Mouse (Mus musculus): ENCODE results near the gene Gm27027. TPM values are rescaled to one million over a fixed set of nuclear protein-coding genes. Genes with fewer than 3 reads are reported as not detected.

Gm27027 gene
- polyA plus RNA-seq, 1 experiment, result not detected

GRCm38 (mm10) chr2:94001411-94001810, 5.3 kb upstream of the Gm27027 start:
- H3K4me1 ChIP-seq (ENCODE audit: control insufficient read depth, insufficient read depth, insufficient read length), result no peaks in the 10 kb centered on the region
- no peaks in the 10 kb centered on the region for H3K27me3 ChIP-seq (ENCODE audit: control insufficient read depth, insufficient read depth, low read length)
- H3K4me3 ChIP-seq (ENCODE audit: extremely low read depth, insufficient read depth, insufficient read length), result no peak overlapping the region
- WGBS, result 93% methylated on average over 6 of the region's 6 CpGs
- TF ChIP-seq POLR2A (IDR thresholded peaks at IDR 0.05; ENCODE audit: low read depth, low read length) (no peak), CTCF (IDR thresholded peaks at IDR 0.05; ENCODE audit: extremely low read depth, insufficient read depth, insufficient read length, insufficient replicate concordance) (no peak)
- no peak for DNase-seq (ENCODE audit: low read depth in 1 of 2, low spot score in 2 of 2)
- no peak overlapping the region for H3K27ac ChIP-seq (ENCODE audit: insufficient read depth, low read length)
- H3K36me3 ChIP-seq (ENCODE audit: control insufficient read depth, insufficient read depth, low read length), result peaks cover 35% of the 10 kb centered on the region

GRCm38 (mm10) chr2:93992810-93993209, 3.3 kb downstream of the Gm27027 start:
- Histone ChIP-seq H3K4me1 (ENCODE audit: control insufficient read depth, insufficient read depth, insufficient read length) (no peaks in the 10 kb centered on the region), H3K4me3 (ENCODE audit: extremely low read depth, insufficient read depth, insufficient read length) (no peak overlapping the region), H3K27me3 (ENCODE audit: control insufficient read depth, insufficient read depth, low read length) (no peaks in the 10 kb centered on the region), H3K27ac (ENCODE audit: insufficient read depth, low read length) (no peak overlapping the region), H3K36me3 (ENCODE audit: control insufficient read depth, insufficient read depth, low read length) (peaks cover 48% of the 10 kb centered on the region)
- TF ChIP-seq POLR2A (IDR thresholded peaks at IDR 0.05; ENCODE audit: low read depth, low read length) (no peak), CTCF (IDR thresholded peaks at IDR 0.05; ENCODE audit: extremely low read depth, insufficient read depth, insufficient read length, insufficient replicate concordance) (no peak)
- WGBS, result 88% methylated on average over 3 of the region's 3 CpGs
- DNase-seq (ENCODE audit: low read depth in 1 of 2, low spot score in 2 of 2), result no peak

- Histone ChIP-seq H3K36me3 (ENCODE audit: control insufficient read depth, insufficient read depth, low read length) (peaks cover 45% of the 10 kb centered on the region), H3K4me1 (ENCODE audit: control insufficient read depth, insufficient read depth, insufficient read length) (no peaks in the 10 kb centered on the region), H3K27me3 (ENCODE audit: control insufficient read depth, insufficient read depth, low read length) (no peaks in the 10 kb centered on the region), H3K27ac (ENCODE audit: insufficient read depth, low read length) (no peak overlapping the region), H3K4me3 (ENCODE audit: extremely low read depth, insufficient read depth, insufficient read length) (no peak overlapping the region)
- WGBS, result 77% methylated on average over 5 of the region's 5 CpGs
- DNase-seq (ENCODE audit: low read depth in 1 of 2, low spot score in 2 of 2), result no peak
- TF ChIP-seq CTCF (IDR thresholded peaks at IDR 0.05; ENCODE audit: extremely low read depth, insufficient read depth, insufficient read length, insufficient replicate concordance), result no peak
- no peak for TF ChIP-seq POLR2A (IDR thresholded peaks at IDR 0.05; ENCODE audit: low read depth, low read length)
These were observed 3.9 kb downstream of the Gm27027 start for GRCm38 (mm10) chr2:93992259-93992658.

- no peak for DNase-seq (ENCODE audit: low read depth in 1 of 2, low spot score in 2 of 2)
- Histone ChIP-seq H3K4me1 (ENCODE audit: control insufficient read depth, insufficient read depth, insufficient read length) (no peaks in the 10 kb centered on the region), H3K4me3 (ENCODE audit: extremely low read depth, insufficient read depth, insufficient read length) (no peak overlapping the region), H3K27me3 (ENCODE audit: control insufficient read depth, insufficient read depth, low read length) (no peaks in the 10 kb centered on the region), H3K36me3 (ENCODE audit: control insufficient read depth, insufficient read depth, low read length) (peaks cover 45% of the 10 kb centered on the region), H3K27ac (ENCODE audit: insufficient read depth, low read length) (no peak overlapping the region)
- TF ChIP-seq CTCF (IDR thresholded peaks at IDR 0.05; ENCODE audit: extremely low read depth, insufficient read depth, insufficient read length, insufficient replicate concordance) (no peak), POLR2A (IDR thresholded peaks at IDR 0.05; ENCODE audit: low read depth, low read length) (no peak)
- 91% methylated on average over 3 of the region's 3 CpGs for WGBS
These were observed 4.8 kb downstream of the Gm27027 start for GRCm38 (mm10) chr2:93991336-93991735.

- no peak overlapping the region for H3K27ac ChIP-seq (ENCODE audit: insufficient read depth, low read length)
- no peak overlapping the region for H3K4me3 ChIP-seq (ENCODE audit: extremely low read depth, insufficient read depth, insufficient read length)
- DNase-seq (ENCODE audit: low read depth in 1 of 2, low spot score in 2 of 2), result no peak
- 76% methylated on average over 2 of the region's 2 CpGs for WGBS
- peaks cover 32% of the 10 kb centered on the region for H3K36me3 ChIP-seq (ENCODE audit: control insufficient read depth, insufficient read depth, low read length)
- TF ChIP-seq POLR2A (IDR thresholded peaks at IDR 0.05; ENCODE audit: low read depth, low read length) (no peak), CTCF (IDR thresholded peaks at IDR 0.05; ENCODE audit: extremely low read depth, insufficient read depth, insufficient read length, insufficient replicate concordance) (no peak)
- H3K27me3 ChIP-seq (ENCODE audit: control insufficient read depth, insufficient read depth, low read length), result no peaks in the 10 kb centered on the region
- no peaks in the 10 kb centered on the region for H3K4me1 ChIP-seq (ENCODE audit: control insufficient read depth, insufficient read depth, insufficient read length)
These were observed 7.7 kb downstream of the Gm27027 start for GRCm38 (mm10) chr2:93988440-93988839.

GRCm38 (mm10) chr2:93982457-93983235, 13.5 kb downstream of the Gm27027 start:
- H3K27ac ChIP-seq (ENCODE audit: insufficient read depth, low read length), result no peak overlapping the region
- 90% methylated on average over 4 of the region's 4 CpGs for WGBS

More at GRCm38 (mm10) chr2:93982457-93983235, 13.5 kb downstream of the Gm27027 start:
- peaks cover 17% of the 10 kb centered on the region for H3K36me3 ChIP-seq (ENCODE audit: control insufficient read depth, insufficient read depth, low read length)
- no peaks in the 10 kb centered on the region for H3K4me1 ChIP-seq (ENCODE audit: control insufficient read depth, insufficient read depth, insufficient read length)
- TF ChIP-seq CTCF (IDR thresholded peaks at IDR 0.05; ENCODE audit: extremely low read depth, insufficient read depth, insufficient read length, insufficient replicate concordance) (no peak), POLR2A (IDR thresholded peaks at IDR 0.05; ENCODE audit: low read depth, low read length) (no peak)
- no peak overlapping the region for H3K4me3 ChIP-seq (ENCODE audit: extremely low read depth, insufficient read depth, insufficient read length)
- no peaks in the 10 kb centered on the region for H3K27me3 ChIP-seq (ENCODE audit: control insufficient read depth, insufficient read depth, low read length)
- DNase-seq (ENCODE audit: low read depth in 1 of 2, low spot score in 2 of 2), result no peak

All from spleen, adult 2 months (tissue).